Mouse (Mus musculus) c-Kit-positive CD71-negative TER-119-negative erythroid progenitor cells, embryonic 14.5 days (primary cell): ENCODE results near the gene Cnn3.

Experiments
- DNase-seq: peaks from one replicate; pipeline ENCODE4 v3.0.0-alpha.2; 2013; ENCODE audit warnings: low read depth

Cnn3 gene

DNA sequence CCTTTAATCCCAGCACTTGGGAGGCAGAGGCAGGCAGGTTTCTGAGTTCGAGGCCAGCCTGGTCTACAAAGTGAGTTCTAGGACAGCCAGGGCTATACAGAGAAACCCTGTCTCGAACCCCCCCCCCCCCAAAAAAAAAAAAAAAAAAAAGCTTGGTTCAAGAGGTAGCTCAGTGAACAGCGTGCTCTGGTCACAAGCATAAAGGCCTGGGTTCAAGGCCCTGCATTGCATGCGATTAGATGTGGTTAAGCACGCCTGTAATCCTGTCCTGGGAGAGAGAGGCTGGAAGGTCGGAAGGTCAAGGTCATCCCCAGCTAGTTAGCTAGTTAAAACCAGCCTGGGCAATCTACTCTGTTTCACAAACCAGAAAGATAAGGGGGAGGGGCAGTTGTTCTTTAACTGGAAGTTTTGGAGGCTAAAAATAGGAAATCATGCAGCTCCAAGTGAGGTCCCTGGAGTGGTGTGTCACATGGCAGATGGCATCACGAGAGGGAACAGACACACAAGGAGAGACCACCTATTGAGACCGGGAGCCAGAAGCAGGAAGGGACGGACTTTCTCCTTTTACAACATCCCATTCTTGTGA lies 7.4 kb upstream of the Cnn3 start:
- DNase-seq: no peak

DNA sequence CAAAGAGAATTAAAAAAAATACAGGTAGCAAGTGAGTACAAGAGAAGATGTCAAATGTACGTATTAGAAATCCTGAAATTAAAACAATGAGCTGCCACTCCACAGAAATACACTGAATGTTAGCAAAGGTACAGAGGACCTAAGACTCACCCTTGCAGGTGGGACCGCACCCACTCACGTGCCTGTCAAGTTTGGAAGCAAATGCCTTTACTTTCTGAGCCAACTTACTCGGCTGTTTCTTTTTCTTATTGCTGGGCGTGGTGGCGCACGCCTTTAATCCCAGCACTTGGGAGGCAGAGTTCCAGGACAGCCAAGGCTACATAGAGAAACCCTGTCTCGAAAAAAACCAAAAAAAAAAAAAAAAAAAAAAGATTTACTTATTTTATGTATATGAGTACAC lies 3.9 kb upstream of the Cnn3 start:
- DNase-seq: no peak

DNA sequence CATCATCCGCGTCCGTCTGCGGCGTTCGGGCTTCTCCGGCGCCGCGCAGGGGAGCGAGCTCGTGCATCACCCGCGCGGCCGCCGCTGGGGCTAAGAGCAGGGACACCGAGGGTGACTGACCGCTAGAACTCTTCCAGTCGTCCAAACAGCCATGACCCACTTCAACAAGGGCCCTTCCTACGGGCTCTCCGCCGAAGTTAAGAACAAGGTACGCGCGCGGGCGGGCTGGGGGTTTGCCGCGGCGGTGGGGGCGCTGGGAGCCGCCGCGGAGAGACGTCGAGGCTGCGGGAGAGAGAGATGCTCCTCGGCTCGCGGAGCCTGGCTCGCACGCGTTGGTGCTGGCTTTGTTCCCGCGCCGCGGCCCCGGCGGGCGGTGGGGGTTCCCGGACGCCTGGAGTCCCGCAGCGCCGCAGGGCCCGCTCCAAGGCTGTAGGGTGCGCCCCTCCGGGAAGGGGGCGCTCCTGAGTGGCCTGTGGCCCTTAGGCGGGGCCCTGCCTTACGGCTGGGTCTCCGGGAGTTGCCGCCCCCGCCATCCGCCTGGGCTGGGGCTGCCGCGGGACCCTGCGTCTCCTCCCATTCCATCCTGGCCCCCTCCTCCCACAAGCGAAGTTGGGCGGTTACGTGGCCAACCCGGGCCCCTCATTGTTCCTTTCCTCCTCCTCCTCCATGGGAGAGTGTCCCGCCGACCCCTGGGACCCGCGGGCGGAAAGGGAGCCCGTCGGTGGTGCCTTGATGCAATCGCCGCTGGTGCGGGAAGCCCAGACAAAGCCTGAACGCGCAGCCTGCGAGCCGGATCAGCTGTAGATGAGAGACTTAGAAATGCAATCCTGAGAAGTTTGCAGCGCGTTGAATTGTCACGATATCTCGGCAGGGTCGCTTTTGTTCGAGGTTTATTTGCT lies 573 bp downstream of the Cnn3 start:
- DNase-seq: peak; percentile 70

DNA sequence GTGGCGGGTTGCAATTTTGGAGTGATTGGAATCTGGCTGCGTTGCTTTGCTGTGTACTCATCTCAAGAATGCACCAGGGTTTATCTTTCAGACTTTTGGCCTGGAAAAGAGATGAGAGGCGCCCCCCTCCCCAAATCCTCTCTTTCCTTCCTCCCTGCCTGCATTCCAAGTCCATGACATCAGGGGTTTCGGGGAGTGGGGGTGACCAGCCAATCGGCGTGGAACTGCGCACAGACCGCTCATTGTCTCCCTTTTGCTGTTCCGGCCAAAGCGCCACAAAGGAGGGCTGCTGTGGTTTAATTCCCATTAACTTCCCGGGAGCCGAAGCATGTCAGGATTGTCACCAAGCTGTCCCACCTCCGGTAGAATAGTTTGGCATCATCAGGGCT lies 1.2 kb downstream of the Cnn3 start:
- DNase-seq: no peak

DNA sequence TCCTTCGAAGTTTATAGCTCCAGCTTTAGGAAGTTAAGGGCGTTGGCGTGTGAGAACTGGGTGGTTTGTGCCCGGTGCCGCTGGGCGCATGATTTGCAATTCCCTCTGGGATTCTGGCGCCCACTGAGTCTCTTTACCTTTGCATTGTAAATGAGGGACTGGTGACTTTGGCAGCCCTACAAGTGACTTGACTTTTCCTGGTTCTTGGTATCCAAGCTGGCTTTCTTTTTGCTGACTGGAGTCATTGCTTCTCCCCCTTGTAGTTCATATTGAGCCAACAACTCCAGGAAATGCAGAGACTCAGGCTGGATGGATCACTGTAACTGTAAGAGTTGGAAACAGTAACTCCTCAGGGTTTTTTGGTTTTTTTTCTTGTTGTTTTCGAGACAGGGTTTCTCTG lies 1.9 kb downstream of the Cnn3 start:
- no peak for DNase-seq

DNA sequence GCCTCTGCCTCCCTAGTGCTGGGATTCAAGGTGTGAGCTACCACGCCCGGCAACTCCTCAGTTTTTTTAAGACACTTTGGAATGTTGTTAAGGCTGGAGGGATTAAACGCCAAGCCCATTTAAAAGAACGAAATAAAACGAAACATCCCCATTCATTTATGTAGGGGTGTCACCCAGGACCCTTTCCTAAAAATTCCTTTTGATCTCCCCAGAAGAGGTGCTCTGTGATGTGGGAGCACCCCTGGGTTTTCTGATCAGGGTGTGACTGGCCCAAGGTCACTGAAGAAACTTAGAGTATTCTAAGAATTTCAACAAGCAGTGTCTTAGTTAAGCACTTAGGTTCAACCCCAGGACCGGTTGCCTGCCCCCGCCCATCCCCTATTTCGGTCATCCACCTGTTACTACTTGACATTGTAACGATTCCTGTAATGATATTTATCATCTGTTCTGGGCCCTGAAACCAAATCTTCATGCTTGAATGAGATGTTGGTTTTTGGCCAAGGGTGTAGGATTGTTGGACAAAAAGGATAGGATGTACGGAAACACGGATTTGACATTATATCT lies 2.5 kb downstream of the Cnn3 start:
- no peak for DNase-seq

DNA sequence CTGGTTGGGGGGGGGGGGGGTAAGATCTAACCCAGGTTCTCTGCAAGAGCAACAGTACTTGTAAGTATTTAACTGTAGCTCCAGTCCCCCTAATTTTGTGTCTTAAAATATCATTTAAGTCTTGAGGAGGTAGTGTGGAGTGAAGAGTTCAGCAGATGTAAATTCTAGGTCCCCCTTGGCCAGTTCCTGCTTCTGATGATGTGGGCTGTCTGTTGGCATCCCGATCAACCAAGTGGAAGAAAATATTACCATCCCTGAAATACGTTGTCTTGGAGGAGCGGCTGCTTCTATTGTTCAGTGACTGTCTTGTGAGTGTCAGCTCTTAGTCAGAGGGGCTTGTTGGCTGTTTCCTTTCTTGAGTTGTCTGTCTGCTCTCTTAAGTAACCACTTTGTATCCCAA lies 3.2 kb downstream of the Cnn3 start:
- DNase-seq: no peak

DNA sequence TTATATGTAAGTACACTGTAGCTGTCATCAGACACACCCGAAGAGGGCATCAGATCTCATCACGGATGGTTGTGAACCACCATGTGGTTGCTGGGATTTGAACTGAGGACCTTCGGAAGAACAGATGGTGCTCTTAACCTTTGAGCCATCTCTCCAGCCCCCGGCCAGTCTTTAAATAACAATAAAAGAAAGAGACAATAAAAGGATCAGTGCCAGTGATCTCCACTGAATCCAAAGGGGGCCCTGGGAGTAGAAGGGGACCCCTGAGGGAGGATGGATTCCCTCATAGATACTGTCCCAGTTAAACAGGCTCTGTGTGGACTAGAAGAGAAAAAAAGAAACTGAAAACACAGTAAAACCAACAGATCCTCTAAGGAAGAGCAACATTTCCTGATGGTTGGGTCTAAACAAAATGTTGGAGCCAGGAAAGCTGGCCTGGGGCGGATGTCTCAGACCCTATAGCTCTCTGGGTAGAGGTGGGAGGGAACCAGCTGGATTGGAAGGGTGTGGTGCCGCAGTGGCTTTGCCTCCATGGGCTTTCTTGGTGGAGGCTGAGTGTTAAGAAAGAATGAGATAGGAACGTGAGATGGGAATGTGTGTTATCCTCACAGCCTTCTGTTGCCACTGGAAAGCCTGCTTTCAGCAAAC lies 4.1 kb downstream of the Cnn3 start:
- no peak for DNase-seq

DNA sequence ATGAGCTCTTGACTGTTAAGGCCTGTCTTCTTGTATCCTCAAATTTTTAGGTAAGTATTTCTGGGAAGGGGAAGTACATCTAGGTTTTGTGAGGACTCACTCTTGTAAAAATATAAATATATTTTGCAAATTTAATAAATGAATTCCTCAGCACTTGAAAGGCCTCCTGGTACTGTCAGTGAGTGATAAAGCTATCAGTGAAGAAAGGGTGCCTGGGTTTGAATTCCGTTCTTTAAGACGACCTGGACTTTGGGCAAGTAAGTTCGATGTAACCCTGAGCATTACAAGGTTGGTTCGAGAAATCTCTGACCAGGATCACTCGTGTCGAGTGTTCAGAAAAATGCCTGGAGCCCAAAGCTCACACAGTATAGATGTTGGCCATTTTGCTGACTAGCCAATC lies 7.1 kb downstream of the Cnn3 start:
- DNase-seq: no peak

DNA sequence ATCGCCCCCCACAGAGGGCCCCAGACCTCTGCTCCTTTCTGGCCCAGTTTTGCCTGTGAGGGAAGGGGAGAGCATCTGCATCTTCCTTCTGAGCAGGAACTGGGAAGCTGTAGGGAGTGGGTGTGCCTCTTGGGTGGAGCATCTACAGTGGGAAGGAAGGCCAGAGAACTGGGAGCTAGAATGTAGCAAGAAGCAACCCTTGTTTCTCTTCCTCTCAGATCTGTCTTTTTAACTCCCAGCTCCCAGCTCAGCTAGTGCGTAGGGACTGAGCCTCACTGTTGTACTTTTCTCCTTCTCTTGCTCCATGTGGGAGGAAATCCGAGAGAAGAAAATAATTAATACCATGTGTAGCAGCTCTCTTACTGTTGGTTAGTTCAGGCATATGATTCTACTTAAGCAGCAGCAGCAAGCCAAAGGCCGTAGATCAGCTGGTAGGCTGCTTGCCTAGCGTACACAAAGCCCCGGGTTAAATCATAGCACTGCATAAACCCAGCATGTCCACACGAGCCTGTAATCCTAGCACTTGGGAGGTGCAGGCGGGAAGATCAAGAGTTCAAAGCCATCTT lies 7.8 kb downstream of the Cnn3 start:
- no peak for DNase-seq

DNA sequence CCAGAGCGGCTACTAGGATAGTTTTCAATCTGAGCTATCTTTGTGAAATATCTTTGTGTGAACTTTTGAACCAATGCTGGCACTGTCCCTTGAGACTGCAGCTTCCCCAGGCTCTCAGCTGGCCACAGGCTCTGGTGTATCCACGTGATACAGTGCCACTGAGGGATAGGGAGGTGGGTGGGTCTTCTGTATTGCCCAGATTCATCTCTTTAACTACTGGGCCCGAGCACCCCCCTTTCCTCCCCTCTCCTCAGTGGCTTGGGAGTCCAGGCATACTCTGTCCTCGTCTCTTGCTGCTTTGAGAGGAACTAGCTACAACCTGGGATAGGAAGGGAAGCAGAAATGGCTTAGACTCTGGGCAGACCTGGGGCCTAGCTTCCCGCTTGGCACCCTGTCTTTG lies 9.0 kb downstream of the Cnn3 start:
- no peak for DNase-seq

DNA sequence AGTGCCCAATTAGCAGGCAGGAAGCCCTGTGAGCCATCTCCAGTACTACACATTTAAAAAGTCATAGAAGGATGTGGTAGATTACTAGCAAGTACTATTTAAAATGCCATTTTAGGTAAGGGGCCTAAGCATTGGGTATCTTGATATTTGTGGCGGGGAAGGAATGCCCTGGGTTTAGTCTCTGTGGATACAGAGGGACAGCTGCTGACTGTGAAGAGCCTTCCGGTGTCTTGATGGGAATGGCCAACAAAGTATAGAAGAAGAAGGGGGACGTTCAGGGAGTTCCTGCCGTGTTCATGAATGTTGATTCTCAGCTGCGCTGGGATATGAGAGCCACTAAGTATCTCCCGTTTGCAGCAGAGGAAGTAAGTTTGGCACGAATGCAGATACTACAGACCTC lies 10.8 kb downstream of the Cnn3 start:
- DNase-seq: no peak

DNA sequence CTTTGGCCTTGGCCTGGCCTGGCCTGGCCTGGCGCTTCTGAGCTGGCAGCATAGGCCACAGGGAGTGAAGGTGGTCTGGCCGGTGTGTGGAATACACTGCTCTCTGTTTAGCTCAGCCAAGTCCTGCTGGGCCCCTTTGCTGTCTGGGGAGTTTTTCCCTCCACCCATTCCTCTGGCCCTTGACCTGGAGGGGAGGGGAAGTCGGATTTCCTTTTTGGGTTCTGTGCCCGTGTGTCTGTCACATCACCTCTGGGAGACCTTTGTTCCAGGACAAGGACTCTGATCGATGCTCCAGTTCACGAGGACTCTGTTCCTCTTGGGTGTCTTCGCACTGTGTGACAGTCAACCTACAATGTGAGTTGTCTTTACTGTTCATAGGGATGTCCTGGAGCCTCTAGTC lies 11.7 kb downstream of the Cnn3 start:
- no peak for DNase-seq

DNA sequence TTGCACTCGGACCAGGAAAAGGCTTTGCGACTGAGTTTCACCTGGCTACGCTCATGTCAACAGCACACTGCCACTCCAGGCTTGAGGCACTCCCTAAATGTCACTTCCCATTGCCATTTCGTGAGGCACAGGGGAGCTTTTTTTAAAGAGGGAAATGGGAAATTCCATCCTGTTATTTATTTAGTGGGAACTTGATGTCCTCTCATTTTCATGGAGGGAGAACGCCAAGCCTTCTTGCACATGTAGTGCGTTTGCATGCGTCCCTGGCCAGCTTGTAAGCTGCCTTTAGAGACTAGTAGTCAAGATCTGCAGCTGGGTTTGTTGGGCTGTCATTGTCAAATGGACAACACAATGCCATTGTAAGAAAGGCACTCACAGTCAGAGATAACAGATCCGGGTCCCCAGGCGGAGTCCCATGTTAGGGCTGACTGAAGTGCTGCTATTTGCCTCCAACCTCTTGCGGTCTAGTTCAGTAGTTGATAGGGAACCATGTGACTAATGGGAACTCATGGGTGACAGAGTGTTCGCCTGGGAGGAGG lies 13.4 kb downstream of the Cnn3 start:
- no peak for DNase-seq

DNA sequence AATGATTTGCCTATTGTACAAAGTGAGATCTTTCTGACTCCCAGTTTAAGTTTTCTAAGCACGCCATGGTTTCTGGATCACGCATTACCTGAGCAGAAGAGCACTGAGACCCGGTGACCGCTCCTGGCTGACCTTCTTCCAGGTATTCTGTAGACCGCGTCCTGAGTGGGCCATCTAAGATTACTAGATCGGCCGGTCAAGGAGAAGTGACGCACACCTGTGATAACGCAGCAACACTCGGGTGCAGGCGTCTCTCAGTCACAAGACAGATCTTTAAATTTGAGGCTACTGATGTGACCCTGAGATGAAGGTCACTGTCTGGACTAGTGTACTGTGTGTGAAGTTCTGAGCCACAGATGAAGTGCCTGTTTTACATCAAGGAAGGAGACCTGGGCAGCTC lies 15.2 kb downstream of the Cnn3 start:
- no peak for DNase-seq

DNA sequence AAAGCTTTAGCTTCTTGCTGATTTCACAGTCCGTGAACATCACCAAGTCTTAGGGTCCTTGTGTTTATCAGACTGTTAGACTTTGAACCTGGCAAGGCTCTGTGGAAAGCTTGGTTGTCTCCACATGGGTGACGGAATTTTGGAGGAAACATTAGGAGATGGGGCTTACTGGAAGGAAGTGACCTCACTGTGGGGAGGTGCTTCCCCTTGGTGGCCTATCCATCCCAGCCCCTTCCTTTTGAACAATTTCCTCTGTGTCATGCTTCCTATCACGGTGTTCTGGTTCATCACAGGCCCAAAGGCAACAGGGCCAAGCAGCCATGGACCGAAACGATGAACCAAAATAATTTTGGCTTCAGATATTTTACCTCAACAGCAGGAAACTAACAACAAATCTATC lies 16.0 kb downstream of the Cnn3 start:
- no peak for DNase-seq

DNA sequence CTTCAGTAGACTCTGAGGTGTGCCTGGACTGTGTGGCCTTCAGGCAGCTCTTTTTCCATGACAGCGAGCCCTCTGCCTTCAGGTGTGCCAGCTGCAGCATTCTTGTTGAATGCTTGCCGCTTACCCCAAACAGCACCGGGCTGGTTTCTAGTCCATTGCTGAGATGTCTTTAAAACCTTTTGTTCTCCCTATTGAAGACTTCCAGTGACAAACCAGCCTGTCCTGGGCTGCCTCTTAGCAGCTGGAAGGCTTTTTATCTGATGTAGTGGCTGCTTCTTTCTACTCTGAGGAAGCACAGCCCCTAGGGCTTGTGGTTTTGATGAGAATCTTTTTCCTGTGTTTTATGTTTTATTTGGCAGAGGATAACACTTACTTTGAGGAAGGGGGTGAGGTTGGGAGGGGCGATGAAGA lies 17.6 kb downstream of the Cnn3 start:
- no peak for DNase-seq

DNA sequence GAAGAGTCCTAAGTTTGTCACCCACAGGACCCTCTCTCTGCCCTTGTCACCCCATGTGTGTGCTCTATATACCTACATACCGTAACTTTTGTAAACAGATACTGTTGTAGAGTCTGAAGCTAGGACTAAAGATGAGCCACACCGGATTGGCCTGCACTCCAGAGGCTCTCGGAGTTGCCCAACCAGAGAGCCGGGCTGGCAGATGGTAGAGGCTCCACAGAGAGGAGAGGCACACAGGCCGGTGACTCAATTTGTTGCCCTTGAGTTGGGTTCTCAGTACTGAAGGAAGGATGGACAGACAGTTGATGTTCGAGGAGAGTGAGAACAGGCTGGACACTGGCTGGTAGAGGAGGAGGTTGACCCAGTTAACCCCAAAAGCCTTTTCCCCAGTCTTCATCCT lies 18.1 kb downstream of the Cnn3 start:
- DNase-seq: no peak

DNA sequence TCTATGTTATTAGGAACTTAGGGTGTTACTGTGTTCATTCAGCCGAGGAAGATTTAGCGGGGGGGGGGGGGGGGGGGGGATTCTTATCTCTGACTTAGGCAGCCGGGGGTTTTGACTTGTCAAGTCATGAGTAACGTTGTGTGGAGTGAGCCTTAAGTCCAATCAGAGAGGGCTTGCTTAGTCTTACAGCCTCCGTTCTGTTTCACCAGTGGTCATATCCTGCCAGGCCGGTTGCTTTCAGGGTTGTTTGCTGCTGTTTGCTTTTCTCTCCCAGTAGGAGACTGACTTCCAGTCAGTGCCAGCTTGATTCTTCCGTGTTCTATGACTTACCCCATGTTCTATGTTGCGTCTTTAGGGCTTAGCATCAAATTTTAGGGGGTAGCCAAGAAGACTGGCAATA lies 20.2 kb downstream of the Cnn3 start:
- DNase-seq: no peak

DNA sequence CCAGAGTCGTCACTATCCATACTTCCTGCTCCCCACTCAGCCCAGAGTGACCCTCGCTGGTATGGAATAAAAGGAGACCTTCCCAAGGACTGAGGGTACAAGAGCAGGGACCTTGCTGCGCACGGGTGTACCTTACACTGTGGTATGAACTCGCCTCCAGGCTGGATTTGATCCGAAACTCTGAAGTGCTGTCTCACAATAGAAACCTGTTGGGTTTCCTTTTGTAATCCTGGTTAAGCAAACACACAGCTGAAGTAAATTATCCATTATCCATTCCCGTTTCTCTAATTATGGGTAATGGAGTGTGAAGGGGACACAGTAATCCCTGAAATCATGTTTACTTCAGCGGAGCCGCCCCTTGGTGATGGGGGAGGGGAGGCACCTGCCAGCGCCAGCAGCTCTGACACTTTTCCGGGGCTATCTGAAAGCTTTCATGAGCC lies 21.8 kb downstream of the Cnn3 start:
- no peak for DNase-seq

DNA sequence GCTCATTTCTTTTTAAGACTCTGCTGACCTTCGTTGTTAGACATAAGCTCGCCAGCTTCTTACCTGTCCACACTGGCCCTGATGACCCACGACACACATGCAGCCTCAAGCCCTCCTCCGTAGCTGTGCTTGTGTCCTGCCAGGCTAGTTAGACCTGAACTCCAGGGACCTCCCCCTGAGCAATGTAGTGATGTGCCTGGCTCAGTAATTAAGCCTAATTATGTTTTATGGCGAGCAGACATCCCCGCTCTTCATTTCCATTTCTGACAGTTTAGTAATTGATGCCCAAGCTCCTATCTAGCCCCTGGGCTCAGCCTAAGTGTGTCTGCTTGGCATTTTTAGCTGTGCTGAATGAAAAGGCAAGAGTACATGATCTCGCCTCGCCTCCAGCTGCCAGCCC lies 22.3 kb downstream of the Cnn3 start:
- DNase-seq: no peak

DNA sequence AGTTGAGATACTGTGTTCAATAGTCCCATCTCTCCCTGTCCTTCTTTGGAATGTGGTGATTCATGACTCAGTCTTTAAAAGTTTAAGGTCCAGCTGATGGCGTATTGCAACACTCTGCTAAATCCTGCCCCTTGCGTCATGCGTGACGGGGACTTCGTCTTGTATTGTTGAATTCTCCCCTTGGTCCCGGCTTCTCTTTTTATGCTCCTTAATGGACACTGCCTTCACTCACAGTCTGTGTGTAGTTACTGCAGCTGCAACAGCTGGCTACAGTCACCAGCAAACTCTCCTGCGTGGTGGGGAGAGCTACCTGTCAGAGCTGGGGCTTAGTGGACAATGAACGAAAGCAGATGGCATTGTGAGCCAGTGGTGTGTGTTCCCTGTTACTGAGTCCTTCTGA lies 23.2 kb downstream of the Cnn3 start:
- DNase-seq: no peak
